9 mouse cellular contexts compared by ENCODE assay signal in genomic region chr1:158267020-158267571, GRCm38 (mm10).
DNase-seq lines count a peak whose midpoint lies in the region; ATAC-seq lines count a peak whose summit lies in the region.
"Had no signal": no experiment of that assay in that cellular context is flagged by ENCODE, and none has a peak within 500 bp of the region (broad histone marks: within the 10 kb centered on the region; RNA-seq: fewer than 3 reads in every experiment).

No protein-coding gene starts in this region.

- ATAC-seq in forebrain, embryonic 16.5 days: peak; percentile 62
- peak; percentile 91 for ATAC-seq in megakaryocyte progenitor cell, adult 5-6 weeks (replicated peaks; ENCODE audit: poor library complexity)

- peaks cover 10% of the 10 kb centered on the region for H3K4me1 ChIP-seq in forebrain, embryonic 16.5 days (replicated peaks; ENCODE audit: control insufficient read depth, insufficient read depth, low read length)

- DNase-seq in thymus, postnatal 14 days: peak; percentile 3
- DNase-seq in thymus, postnatal 36 days: no peak
- peak; percentile 21 for DNase-seq in cerebellum, adult 8-10 months
- DNase-seq in kidney, postnatal 36 days: peak; percentile 36 to 78
- peak; percentile 70 for DNase-seq in right cerebral cortex, postnatal 4 days
- no peak for DNase-seq in urinary bladder, postnatal 10 days (ENCODE audit: low spot score)

- H3K4me2 ChIP-seq in forebrain, embryonic 16.5 days (ENCODE audit: low read length): no peak overlapping the region

- no peaks in the 10 kb centered on the region for H3K27me3 ChIP-seq in forebrain, embryonic 16.5 days (replicated peaks; ENCODE audit: control insufficient read depth, insufficient read depth, low read length)

- no peak overlapping the region; the same call in 1 of the 2 replicates for H3K9ac ChIP-seq in forebrain, embryonic 16.5 days (replicated peaks; ENCODE audit: low read depth, low read length)

- no peak overlapping the region for H3K4me3 ChIP-seq in forebrain, embryonic 16.5 days (replicated peaks; ENCODE audit: low read length)
- H3K4me3 ChIP-seq: erythroblast, embryonic 14.5 days had no signal

- H3K27ac ChIP-seq in forebrain, embryonic 16.5 days (ENCODE audit: low read length): peak overlapping the region; percentile 53

- WGBS in forebrain, embryonic 16.5 days: 10% methylated on average over 8 of the region's 8 CpGs

- H3K36me3 ChIP-seq in forebrain, embryonic 16.5 days (ENCODE audit: control insufficient read depth, insufficient read depth): peaks cover 2% of the 10 kb centered on the region; the same call in 1 of the 2 replicates

- no peaks in the 10 kb centered on the region for H3K9me3 ChIP-seq in forebrain, embryonic 16.5 days (ENCODE audit: control insufficient read depth, low read length)

Comparison
In these comparisons a context has a peak if more than half of its experiments do, and no peak if none do; other contexts are left out.
1. DNase-seq: peak in thymus, postnatal 14 days (single experiment), cerebellum, adult 8-10 months (single experiment), kidney, postnatal 36 days (2 of 2) and right cerebral cortex, postnatal 4 days (single experiment); none in thymus, postnatal 36 days (0 of 2) and urinary bladder, postnatal 10 days (single experiment).